Mouse (Mus musculus): ENCODE measurements around the gene Tm9sf4. TPM values are rescaled to one million over a fixed set of nuclear protein-coding genes. Genes with fewer than 3 reads are reported as not detected.
A peak's percentile ranks its signal among the peaks of the same experiment; 100 is the strongest.

The Tm9sf4 gene
- total RNA-seq, 2 experiments from 2014 or later = 66.4 to 69.6 TPM

GRCm38 (mm10) chr2:153208149-153208548, 47.0 kb downstream of the Tm9sf4 start:
- intact Hi-C loops (cut with DNase I) = no loop called here
- DNase-seq = no peak

GRCm38 (mm10) chr2:153209286-153209685, 48.2 kb downstream of the Tm9sf4 start:
- intact Hi-C loops (cut with DNase I) = no loop called here
- DNase-seq = peak; percentile 44 to 51

- intact Hi-C loops (cut with DNase I) = no loop called here
- no peak for DNase-seq
Observed at GRCm38 (mm10) chr2:153211451-153211850, 50.3 kb downstream of the Tm9sf4 start.

GRCm38 (mm10) chr2:153213351-153213750, 52.2 kb downstream of the Tm9sf4 start:
- DNase-seq = no peak
- intact Hi-C loops (cut with DNase I) = no loop called here

GRCm38 (mm10) chr2:153214771-153215259, 53.7 kb downstream of the Tm9sf4 start:
- DNase-seq = peak in 1 of 2 experiments; percentile 24

DNA sequence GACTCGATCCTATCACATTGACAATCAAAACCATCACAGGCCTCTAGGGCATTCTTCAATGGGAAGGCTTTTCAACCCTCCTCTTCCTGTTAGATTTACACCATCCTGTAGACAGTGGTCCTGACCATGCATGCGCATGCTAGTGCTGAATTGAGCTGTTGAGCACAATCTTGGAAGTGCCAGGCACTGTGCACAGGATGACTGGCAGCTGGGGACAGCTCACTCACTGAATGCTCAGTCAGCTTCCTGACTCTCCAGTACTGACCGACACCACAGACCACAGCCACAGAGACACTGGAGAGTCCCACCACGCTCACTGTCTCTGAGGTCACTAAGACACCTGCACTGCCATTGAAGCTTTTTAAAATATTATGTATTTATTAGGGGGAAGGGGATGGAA, 54.3 kb downstream of the Tm9sf4 start:
- intact Hi-C loops (cut with DNase I) = no loop called here
- DNase-seq = no peak

More at GRCm38 (mm10) chr2:153214771-153215259, 53.7 kb downstream of the Tm9sf4 start:
- intact Hi-C loops (cut with DNase I) = no loop called here

DNA sequence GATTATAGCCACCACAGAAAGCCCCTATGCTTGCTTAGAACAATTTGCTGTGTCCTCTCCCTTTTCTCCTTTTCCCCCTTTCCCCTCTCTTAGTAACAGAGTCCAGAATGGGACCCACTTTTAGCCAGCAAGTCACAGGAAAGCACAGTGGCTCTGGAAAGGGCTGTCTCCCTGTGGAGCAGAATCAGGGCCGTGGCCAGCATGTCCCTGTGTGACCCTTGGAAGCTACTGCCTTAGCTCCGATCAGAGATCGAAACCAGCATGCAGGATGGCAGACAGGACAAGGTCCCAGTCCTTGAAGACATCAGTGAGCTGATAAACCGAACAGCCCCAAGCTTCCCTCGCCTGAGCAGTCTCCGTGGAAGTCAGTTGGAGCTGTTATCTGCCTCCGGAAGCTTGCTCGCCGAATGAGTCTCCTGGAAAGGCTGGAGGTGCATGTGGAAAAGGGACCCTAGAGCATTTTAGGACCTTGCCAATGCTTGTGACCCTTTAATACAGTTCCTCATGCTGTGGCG, 56.8 kb downstream of the Tm9sf4 start:
- DNase-seq = no peak
- intact Hi-C loops (cut with DNase I) = no loop called here

- intact Hi-C loops (cut with DNase I) = no loop called here
- no peak for DNase-seq
Observed at GRCm38 (mm10) chr2:153218516-153218915, 57.4 kb downstream of the Tm9sf4 start.

- no peak for DNase-seq
- intact Hi-C loops (cut with DNase I) = no loop called here
Observed at GRCm38 (mm10) chr2:153221620-153222019, 60.5 kb downstream of the Tm9sf4 start.

DNA sequence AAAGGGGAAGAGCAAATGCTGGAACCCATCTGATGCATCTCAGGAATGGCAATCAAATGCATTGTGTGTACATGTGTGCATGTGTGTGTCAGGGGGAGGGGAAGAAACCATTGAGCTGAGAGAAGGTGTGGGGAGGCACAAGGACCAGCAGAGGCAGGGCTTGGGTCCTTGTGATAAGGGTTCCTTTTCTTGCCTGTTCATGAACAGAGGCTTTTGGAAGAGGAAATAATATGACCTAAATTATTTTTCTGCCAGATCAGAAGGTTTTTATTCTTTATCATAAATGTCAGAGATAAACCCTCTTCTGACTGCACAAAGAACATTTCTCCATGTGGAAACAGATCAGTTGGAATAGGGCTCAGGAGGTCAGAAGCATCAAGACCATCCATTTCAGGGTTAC, 61.0 kb downstream of the Tm9sf4 start:
- intact Hi-C loops (cut with DNase I) = no loop called here
- DNase-seq = no peak

- intact Hi-C loops (cut with DNase I) = no loop called here
- no peak for DNase-seq
Observed at GRCm38 (mm10) chr2:153222566-153222965, 61.5 kb downstream of the Tm9sf4 start.

- intact Hi-C loops (cut with DNase I) = no loop called here
- DNase-seq = peak; percentile 38 to 51
Observed at GRCm38 (mm10) chr2:153224946-153225594, 64.0 kb downstream of the Tm9sf4 start, which contains the start of gene Tspyl3. Gene Tspyl3, minus strand, starts transcription at chr2:153225441.

DNA sequence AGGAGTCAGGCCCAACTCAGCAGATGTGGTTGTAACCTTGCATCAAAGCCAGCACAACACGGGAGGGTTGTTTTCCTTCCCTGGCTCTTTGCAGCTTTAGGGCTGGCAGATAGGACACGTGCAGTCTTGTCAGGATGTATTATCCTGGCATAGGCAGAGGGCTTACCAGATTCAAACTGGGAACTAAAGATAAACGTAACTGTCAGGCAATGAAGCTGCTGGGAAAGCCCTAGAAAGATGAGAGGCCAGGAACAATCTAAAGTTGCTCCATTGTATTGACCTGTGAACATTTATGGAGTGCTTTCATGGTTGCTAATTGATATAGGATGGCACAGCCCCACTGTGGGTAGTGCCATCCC, 64.5 kb downstream of the Tm9sf4 start:
- DNase-seq = no peak
- intact Hi-C loops (cut with DNase I) = no loop called here

- intact Hi-C loops (cut with DNase I) = no loop called here
- no peak for DNase-seq
Observed at GRCm38 (mm10) chr2:153227959-153228358, 66.9 kb downstream of the Tm9sf4 start.

GRCm38 (mm10) chr2:153228523-153228922, 67.4 kb downstream of the Tm9sf4 start:
- intact Hi-C loops (cut with DNase I) = no loop called here
- peak; percentile 40 to 41 for DNase-seq

DNA sequence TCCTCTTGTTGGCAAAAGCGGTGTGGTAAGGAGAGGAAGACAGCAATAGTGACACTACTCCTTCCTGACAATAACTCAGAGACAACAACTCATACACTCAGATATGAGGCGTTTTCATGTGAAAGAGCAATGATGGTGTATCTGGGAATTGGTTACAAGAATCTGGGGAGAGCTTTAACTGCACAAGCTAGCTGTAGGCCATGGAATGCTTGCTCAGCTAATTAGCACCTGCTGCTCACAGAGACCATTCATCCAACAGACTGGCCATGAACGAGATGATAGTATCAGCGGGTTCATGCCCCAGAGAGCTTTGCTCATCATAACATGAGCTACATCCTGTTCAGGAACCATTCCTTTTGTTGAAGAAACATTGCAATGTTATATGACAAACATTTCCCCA, 76.1 kb downstream of the Tm9sf4 start:
- intact Hi-C loops (cut with DNase I) = loop anchor here (5.0 kb wide), 1 partner anchor 75 kb away; the partner anchor contains the start of gene Tm9sf4

DNA sequence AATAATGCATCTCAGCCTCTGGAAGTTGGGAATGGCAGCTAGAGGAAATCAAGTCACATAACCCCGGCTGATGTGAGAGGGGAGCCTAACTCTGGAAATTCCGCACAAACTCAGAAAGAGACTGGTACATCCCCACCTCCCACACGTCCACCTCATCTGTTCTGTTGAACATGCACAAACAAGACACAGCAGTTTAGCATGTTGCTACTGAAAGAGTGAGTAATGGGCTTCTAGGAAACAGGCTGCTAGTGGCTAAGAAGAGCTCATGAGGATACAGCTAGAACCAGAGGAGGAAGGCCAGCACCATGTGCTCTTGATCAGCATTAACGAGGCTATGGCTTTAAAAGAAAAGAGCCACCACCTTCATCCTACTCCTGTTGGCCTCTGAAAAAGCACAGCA, 76.8 kb downstream of the Tm9sf4 start:
- no peak for DNase-seq
- intact Hi-C loops (cut with DNase I) = loop anchor here (5.0 kb wide), 1 partner anchor 76 kb away; the partner anchor contains the start of gene Tm9sf4

More for the DNA sequence above, 76.1 kb downstream of the Tm9sf4 start:
- DNase-seq = no peak

- DNase-seq = no peak
- intact Hi-C loops (cut with DNase I) = loop anchor here (5.0 kb wide), 1 partner anchor 76 kb away; the partner anchor contains the start of gene Tm9sf4
Observed at GRCm38 (mm10) chr2:153238406-153238805, 77.3 kb downstream of the Tm9sf4 start.

GRCm38 (mm10) chr2:153239021-153239859, 78.1 kb downstream of the Tm9sf4 start:
- intact Hi-C loops (cut with DNase I) = loop anchor here (5.0 kb wide), 1 partner anchor 77 kb away; the partner anchor contains the start of gene Tm9sf4
- no peak for DNase-seq

- intact Hi-C loops (cut with DNase I) = loop anchor here (5.0 kb wide), 5 partner anchors 52 to 172 kb away; partner anchors contain the start of genes Kif3b and Tm9sf4
Observed at GRCm38 (mm10) chr2:153239860-153240480, 78.9 kb downstream of the Tm9sf4 start.

More at GRCm38 (mm10) chr2:153239860-153240480, 78.9 kb downstream of the Tm9sf4 start:
- DNase-seq = peak in 1 of 2 experiments; percentile 31
